Mouse (Mus musculus) embryonic facial prominence, embryonic 14.5 days (tissue): ENCODE results near the gene Slamf1. TPM values are rescaled to one million over a fixed set of nuclear protein-coding genes. Genes with fewer than 3 reads are reported as not detected.
"Not testable (repeated sequence)": the region's sequence is repeated elsewhere in the genome, so short reads cannot be mapped to it uniquely, and the experiment has no call there.

Experiments
- ATAC-seq: fragments of 200-750 bp; cut with Nextera tagmentation; 2 replicates; pipeline ENCODE4 v1.8.0; 2017; ENCODE audit warnings: low read depth, moderate number of reproducible peaks, moderate TSS enrichment
- DNase-seq: peaks from one replicate; pipeline ENCODE4 v3.0.0-alpha.2; 2015; ENCODE audit warnings: low spot score
- H3K27ac ChIP-seq: fragments of 300-500 bp; sonication (generic); replicated peaks from 2 replicates; pipeline ENCODE4 v1.5.1; 2014; ENCODE audit warnings: low read depth, mild to moderate bottlenecking, low read length, moderate library complexity
- H3K27me3 ChIP-seq: fragments of 300-500 bp; sonication (generic); replicated peaks from 2 replicates; pipeline ENCODE4 v1.6.1; 2014; ENCODE audit warnings: low read length; ENCODE audit not compliant: control insufficient read depth, insufficient read depth
- H3K36me3 ChIP-seq: fragments of 300-500 bp; sonication (generic); 2 replicates; pipeline ENCODE4 v1.6.1; 2014; ENCODE audit warnings: low read length, mixed read lengths; ENCODE audit not compliant: control insufficient read depth, insufficient read depth
- H3K4me1 ChIP-seq: fragments of 300-500 bp; sonication (generic); 2 replicates; pipeline ENCODE4 v1.6.1; 2014; ENCODE audit warnings: antibody characterized with exemption, low read length; ENCODE audit not compliant: control insufficient read depth, insufficient read depth
- H3K4me2 ChIP-seq: fragments of 300-500 bp; sonication (generic); 2 replicates; pipeline ENCODE4 v1.6.1; 2014; ENCODE audit warnings: low read depth, mild to moderate bottlenecking, low read length, moderate library complexity, mixed read lengths
- H3K4me3 ChIP-seq: fragments of 300-500 bp; sonication (generic); 2 replicates; pipeline ENCODE4 v1.5.1; 2014; ENCODE audit warnings: low read depth, mild to moderate bottlenecking, low read length
- H3K9ac ChIP-seq: fragments of 300-500 bp; sonication (generic); 2 replicates; pipeline ENCODE4 v1.6.1; 2014; ENCODE audit warnings: low read depth, mild to moderate bottlenecking, low read length, moderate library complexity, mixed read lengths
- H3K9me3 ChIP-seq: fragments of 300-500 bp; sonication (generic); 2 replicates; pipeline ENCODE4 v1.6.1; 2016; ENCODE audit warnings: low read length; ENCODE audit not compliant: control insufficient read depth
- WGBS: fragments of 180-500 bp; shearing (Covaris S2); extraction: QIAGEN DNeasy Blood & Tissue Kit; methylation state at CpG from one replicate; pipeline ENCODE4 v1.1.7; 2014; 5-methylcytosine and 5-hydroxymethylcytosine counted together
- polyA plus RNA-seq: library from polyadenylated mRNA; unstranded; fragments of >200 nt; fragmentation: Nextera tagmentation; extraction: Ambion mirVana; gene quantifications from 2 replicates; pipeline ENCODE4 v1.2.1, GENCODE M21; 2014

The Slamf1 gene
- polyA plus RNA-seq, 1 experiment from 2014 or later, result 0.17 TPM

GRCm38 (mm10) chr1:171789407-171789806, 22.5 kb downstream of the Slamf1 start:
- no peak for ATAC-seq
- 77% methylated on average over 3 of the region's 3 CpGs for WGBS
- DNase-seq, result no peak
- H3K36me3 ChIP-seq, result no peaks in the 10 kb centered on the region
- H3K27ac ChIP-seq, result no peak overlapping the region
- no peak overlapping the region for H3K9ac ChIP-seq
- H3K4me2 ChIP-seq, result no peak overlapping the region
- H3K27me3 ChIP-seq, result no peaks in the 10 kb centered on the region
- no peaks in the 10 kb centered on the region for H3K4me1 ChIP-seq
- no peaks in the 10 kb centered on the region for H3K9me3 ChIP-seq
- no peak overlapping the region for H3K4me3 ChIP-seq

- Histone ChIP-seq H3K9ac (no peak overlapping the region), H3K9me3 (no peaks in the 10 kb centered on the region), H3K4me3 (no peak overlapping the region), H3K4me1 (no peaks in the 10 kb centered on the region), H3K4me2 (no peak overlapping the region), H3K27ac (no peak overlapping the region), H3K27me3 (no peaks in the 10 kb centered on the region), H3K36me3 (no peaks in the 10 kb centered on the region)
- WGBS, result 81% methylated on average over 3 of the region's 3 CpGs
- ATAC-seq (no peak), DNase-seq (no peak)
Measured at GRCm38 (mm10) chr1:171791491-171791890, 24.6 kb downstream of the Slamf1 start.

GRCm38 (mm10) chr1:171796185-171796584, 29.3 kb downstream of the Slamf1 start:
- Histone ChIP-seq H3K4me3 (no peak overlapping the region), H3K27me3 (no peaks in the 10 kb centered on the region), H3K4me1 (no peaks in the 10 kb centered on the region), H3K27ac (no peak overlapping the region), H3K36me3 (no peaks in the 10 kb centered on the region), H3K9me3 (no peaks in the 10 kb centered on the region), H3K9ac (no peak overlapping the region), H3K4me2 (no peak overlapping the region)
- DNase-seq, result peak; percentile 3
- ATAC-seq, result no peak
- 65% methylated on average over 2 of the region's 2 CpGs for WGBS

GRCm38 (mm10) chr1:171797840-171798239, 30.9 kb downstream of the Slamf1 start:
- H3K4me2 ChIP-seq, result no peak overlapping the region
- no peak overlapping the region for H3K27ac ChIP-seq
- no peak for DNase-seq
- no peak for ATAC-seq
- 70% methylated on average over 1 of the region's 1 CpGs for WGBS
- H3K9ac ChIP-seq, result no peak overlapping the region
- no peak overlapping the region for H3K4me3 ChIP-seq
- no peaks in the 10 kb centered on the region for H3K36me3 ChIP-seq
- no peaks in the 10 kb centered on the region for H3K9me3 ChIP-seq
- H3K27me3 ChIP-seq, result no peaks in the 10 kb centered on the region
- no peaks in the 10 kb centered on the region for H3K4me1 ChIP-seq

GRCm38 (mm10) chr1:171799648-171800047, 32.7 kb downstream of the Slamf1 start:
- no peaks in the 10 kb centered on the region for H3K36me3 ChIP-seq
- no peaks in the 10 kb centered on the region for H3K9me3 ChIP-seq

GRCm38 (mm10) chr1:171811048-171811447, 44.1 kb downstream of the Slamf1 start:
- not testable (repeated sequence) for H3K4me2 ChIP-seq, H3K9ac ChIP-seq, H3K36me3 ChIP-seq, H3K9me3 ChIP-seq, DNase-seq, H3K4me3 ChIP-seq, H3K27ac ChIP-seq, H3K27me3 ChIP-seq, H3K4me1 ChIP-seq, ATAC-seq
- WGBS, result 75% methylated on average over 1 of the region's 1 CpGs

More at GRCm38 (mm10) chr1:171799648-171800047, 32.7 kb downstream of the Slamf1 start:
- ATAC-seq (no peak), DNase-seq (no peak)
- 77% methylated on average over 4 of the region's 4 CpGs for WGBS
- no peaks in the 10 kb centered on the region for H3K27me3 ChIP-seq
- no peak overlapping the region for H3K4me2 ChIP-seq
- H3K9ac ChIP-seq, result no peak overlapping the region
- no peak overlapping the region for H3K27ac ChIP-seq
- no peak overlapping the region for H3K4me3 ChIP-seq
- no peaks in the 10 kb centered on the region for H3K4me1 ChIP-seq

GRCm38 (mm10) chr1:171815545-171816439, 48.9 kb downstream of the Slamf1 start:
- DNase-seq, result peak; percentile 79
- H3K4me3 ChIP-seq, result no peak overlapping the region
- peak; percentile 77; the same call in 1 of the 2 replicates for ATAC-seq
- 18% methylated on average over 8 of the region's 8 CpGs for WGBS
- H3K27ac ChIP-seq, result no peak overlapping the region
- no peak overlapping the region for H3K9ac ChIP-seq
- no peaks in the 10 kb centered on the region for H3K27me3 ChIP-seq
- H3K36me3 ChIP-seq, result no peaks in the 10 kb centered on the region
- no peaks in the 10 kb centered on the region for H3K9me3 ChIP-seq
- no peak overlapping the region for H3K4me2 ChIP-seq
- H3K4me1 ChIP-seq, result no peaks in the 10 kb centered on the region

- Histone ChIP-seq H3K4me1 (no peaks in the 10 kb centered on the region), H3K27ac (no peak overlapping the region), H3K27me3 (no peaks in the 10 kb centered on the region), H3K36me3 (no peaks in the 10 kb centered on the region), H3K4me3 (no peak overlapping the region), H3K9ac (no peak overlapping the region), H3K9me3 (no peaks in the 10 kb centered on the region), H3K4me2 (no peak overlapping the region)
- 83% methylated on average over 4 of the region's 4 CpGs for WGBS
- ATAC-seq (no peak), DNase-seq (no peak)
Measured at GRCm38 (mm10) chr1:171816991-171817390, 50.1 kb downstream of the Slamf1 start.

GRCm38 (mm10) chr1:171821331-171821730, 54.4 kb downstream of the Slamf1 start:
- DNase-seq (no peak), ATAC-seq (no peak)
- Histone ChIP-seq H3K36me3 (no peaks in the 10 kb centered on the region), H3K9ac (no peak overlapping the region), H3K27ac (no peak overlapping the region), H3K4me1 (no peaks in the 10 kb centered on the region), H3K27me3 (no peaks in the 10 kb centered on the region), H3K4me2 (no peak overlapping the region), H3K4me3 (no peak overlapping the region), H3K9me3 (no peaks in the 10 kb centered on the region)
- WGBS, result 25% methylated on average over 1 of the region's 1 CpGs
